Mouse (Mus musculus) cerebral cortex, adult 2 months (tissue): ENCODE data around the gene Chrna9.

ENCODE experiments used
- WGBS: fragments of 180-500 bp; shearing (Covaris S2); methylation state at CpG from one replicate; pipeline ENCODE4 v1.1.7; 2018; 5-methylcytosine and 5-hydroxymethylcytosine counted together

Chrna9 gene

GRCm38 (mm10) chr5:65934783-65935182 is at the start of gene Chrna9:
TSS of gene Chrna9 (plus strand) at chr5:65934921.
- 92% methylated on average over 5 of the region's 5 CpGs for WGBS

GRCm38 (mm10) chr5:65885699-65886443 is 48.9 kb upstream of the Chrna9 start:
- 87% methylated on average over 15 of the region's 15 CpGs for WGBS

GRCm38 (mm10) chr5:65888102-65888501 is 46.6 kb upstream of the Chrna9 start:
- 85% methylated on average over 5 of the region's 5 CpGs for WGBS

GRCm38 (mm10) chr5:65888998-65889397 is 45.7 kb upstream of the Chrna9 start:
- WGBS: 91% methylated on average over 5 of the region's 5 CpGs

GRCm38 (mm10) chr5:65891251-65891826 is 43.4 kb upstream of the Chrna9 start:
- WGBS: 63% methylated on average over 14 of the region's 14 CpGs

- WGBS: 85% methylated on average over 6 of the region's 6 CpGs
Measured at GRCm38 (mm10) chr5:65895121-65895692, 39.5 kb upstream of the Chrna9 start.

- 90% methylated on average over 7 of the region's 7 CpGs for WGBS
Measured at GRCm38 (mm10) chr5:65895764-65896163, 39.0 kb upstream of the Chrna9 start.

GRCm38 (mm10) chr5:65897731-65898130 is 37.0 kb upstream of the Chrna9 start:
- 87% methylated on average over 2 of the region's 2 CpGs for WGBS

- 91% methylated on average over 3 of the region's 3 CpGs for WGBS
Measured at GRCm38 (mm10) chr5:65898683-65899082, 36.0 kb upstream of the Chrna9 start.

- 93% methylated on average over 6 of the region's 6 CpGs for WGBS
Measured at GRCm38 (mm10) chr5:65900113-65900512, 34.6 kb upstream of the Chrna9 start.

GRCm38 (mm10) chr5:65900862-65901265 is 33.9 kb upstream of the Chrna9 start:
- 39% methylated on average over 7 of the region's 7 CpGs for WGBS

- 95% methylated on average over 10 of the region's 10 CpGs for whole genome bisulfite sequencing
Measured at GRCm38 (mm10) chr5:65901868-65902418, 32.8 kb upstream of the Chrna9 start.

GRCm38 (mm10) chr5:65902811-65903210 is 31.9 kb upstream of the Chrna9 start:
- WGBS: 86% methylated on average over 9 of the region's 9 CpGs

GRCm38 (mm10) chr5:65904476-65904875 is 30.2 kb upstream of the Chrna9 start:
- 91% methylated on average over 4 of the region's 4 CpGs for WGBS

- 77% methylated on average over 2 of the region's 2 CpGs for WGBS
Measured at GRCm38 (mm10) chr5:65908751-65909150, 26.0 kb upstream of the Chrna9 start.

- 46% methylated on average over 4 of the region's 4 CpGs for WGBS
Measured at GRCm38 (mm10) chr5:65909321-65909720, 25.4 kb upstream of the Chrna9 start.

- 81% methylated on average over 4 of the region's 4 CpGs for WGBS
Measured at GRCm38 (mm10) chr5:65910398-65910797, 24.3 kb upstream of the Chrna9 start.

GRCm38 (mm10) chr5:65911676-65912075 is 23.0 kb upstream of the Chrna9 start:
- WGBS: 81% methylated on average over 7 of the region's 7 CpGs

- WGBS: 82% methylated on average over 5 of the region's 5 CpGs
Measured at GRCm38 (mm10) chr5:65912201-65912600, 22.5 kb upstream of the Chrna9 start.

GRCm38 (mm10) chr5:65913126-65913525 is 21.6 kb upstream of the Chrna9 start:
- WGBS: 95% methylated on average over 9 of the region's 9 CpGs

GRCm38 (mm10) chr5:65914342-65914741 is 20.4 kb upstream of the Chrna9 start:
- 89% methylated on average over 7 of the region's 7 CpGs for WGBS

GRCm38 (mm10) chr5:65916930-65917329 is 17.8 kb upstream of the Chrna9 start:
- WGBS: 91% methylated on average over 5 of the region's 5 CpGs

- WGBS: 81% methylated on average over 3 of the region's 3 CpGs
Measured at GRCm38 (mm10) chr5:65918601-65919000, 16.1 kb upstream of the Chrna9 start.
